Mouse (Mus musculus): ENCODE data around the gene Scrn1. TPM values are rescaled to one million over a fixed set of nuclear protein-coding genes. Genes with fewer than 3 reads are reported as not detected.

Scrn1 gene
- total RNA-seq, 1 experiment from 2014 or later: not detected

GRCm38 (mm10) chr6:54573218-54573955 is 7.1 kb upstream of the Scrn1 start:
- ATAC-seq (replicated peaks; ENCODE audit: insufficient number of reproducible peaks, low FRiP score, low TSS enrichment, poor library complexity, severe bottlenecking): no peak

GRCm38 (mm10) chr6:54569776-54570175 is 3.5 kb upstream of the Scrn1 start:
- no peak for ATAC-seq (replicated peaks; ENCODE audit: insufficient number of reproducible peaks, low FRiP score, low TSS enrichment, poor library complexity, severe bottlenecking)

- no peak for ATAC-seq (replicated peaks; ENCODE audit: insufficient number of reproducible peaks, low FRiP score, low TSS enrichment, poor library complexity, severe bottlenecking)
Observed at GRCm38 (mm10) chr6:54566546-54566919, 244 bp upstream of the Scrn1 start.

- ATAC-seq (replicated peaks; ENCODE audit: insufficient number of reproducible peaks, low FRiP score, low TSS enrichment, poor library complexity, severe bottlenecking): no peak
Observed at GRCm38 (mm10) chr6:54565012-54565411, 1.3 kb downstream of the Scrn1 start.

GRCm38 (mm10) chr6:54564506-54564991 is 1.7 kb downstream of the Scrn1 start:
- ATAC-seq (replicated peaks; ENCODE audit: insufficient number of reproducible peaks, low FRiP score, low TSS enrichment, poor library complexity, severe bottlenecking): no peak

- ATAC-seq (replicated peaks; ENCODE audit: insufficient number of reproducible peaks, low FRiP score, low TSS enrichment, poor library complexity, severe bottlenecking): no peak
Observed at GRCm38 (mm10) chr6:54563561-54563960, 2.7 kb downstream of the Scrn1 start.

GRCm38 (mm10) chr6:54562018-54562809 is 4.1 kb downstream of the Scrn1 start:
- ATAC-seq (replicated peaks; ENCODE audit: insufficient number of reproducible peaks, low FRiP score, low TSS enrichment, poor library complexity, severe bottlenecking): no peak

- no peak for ATAC-seq (replicated peaks; ENCODE audit: insufficient number of reproducible peaks, low FRiP score, low TSS enrichment, poor library complexity, severe bottlenecking)
Observed at GRCm38 (mm10) chr6:54558466-54558865, 7.8 kb downstream of the Scrn1 start.

GRCm38 (mm10) chr6:54557671-54558070 is 8.6 kb downstream of the Scrn1 start:
- no peak for ATAC-seq (replicated peaks; ENCODE audit: insufficient number of reproducible peaks, low FRiP score, low TSS enrichment, poor library complexity, severe bottlenecking)

GRCm38 (mm10) chr6:54555816-54556215 is 10.5 kb downstream of the Scrn1 start:
- no peak for ATAC-seq (replicated peaks; ENCODE audit: insufficient number of reproducible peaks, low FRiP score, low TSS enrichment, poor library complexity, severe bottlenecking)

- ATAC-seq (replicated peaks; ENCODE audit: insufficient number of reproducible peaks, low FRiP score, low TSS enrichment, poor library complexity, severe bottlenecking): no peak
Observed at GRCm38 (mm10) chr6:54554341-54555110, 11.8 kb downstream of the Scrn1 start.

GRCm38 (mm10) chr6:54553632-54554031 is 12.7 kb downstream of the Scrn1 start:
- no peak for ATAC-seq (replicated peaks; ENCODE audit: insufficient number of reproducible peaks, low FRiP score, low TSS enrichment, poor library complexity, severe bottlenecking)

- ATAC-seq (replicated peaks; ENCODE audit: insufficient number of reproducible peaks, low FRiP score, low TSS enrichment, poor library complexity, severe bottlenecking): no peak
Observed at GRCm38 (mm10) chr6:54552721-54553413, 13.4 kb downstream of the Scrn1 start.

- ATAC-seq (replicated peaks; ENCODE audit: insufficient number of reproducible peaks, low FRiP score, low TSS enrichment, poor library complexity, severe bottlenecking): no peak
Observed at GRCm38 (mm10) chr6:54550801-54551323, 15.4 kb downstream of the Scrn1 start.

- no peak for ATAC-seq (replicated peaks; ENCODE audit: insufficient number of reproducible peaks, low FRiP score, low TSS enrichment, poor library complexity, severe bottlenecking)
Observed at GRCm38 (mm10) chr6:54549311-54549710, 17.0 kb downstream of the Scrn1 start.

GRCm38 (mm10) chr6:54548314-54549019 is 17.8 kb downstream of the Scrn1 start:
- ATAC-seq (replicated peaks; ENCODE audit: insufficient number of reproducible peaks, low FRiP score, low TSS enrichment, poor library complexity, severe bottlenecking): no peak

- no peak for ATAC-seq (replicated peaks; ENCODE audit: insufficient number of reproducible peaks, low FRiP score, low TSS enrichment, poor library complexity, severe bottlenecking)
Observed at GRCm38 (mm10) chr6:54543646-54544045, 22.6 kb downstream of the Scrn1 start.

GRCm38 (mm10) chr6:54542836-54543235 is 23.5 kb downstream of the Scrn1 start:
- ATAC-seq (replicated peaks; ENCODE audit: insufficient number of reproducible peaks, low FRiP score, low TSS enrichment, poor library complexity, severe bottlenecking): no peak

All from monocyte, adult 5-6 weeks (primary cell).